Mouse (Mus musculus) ovary, adult 2 months (tissue): ENCODE measurements around the gene Sh3gl2. TPM values are rescaled to one million over a fixed set of nuclear protein-coding genes. Genes with fewer than 3 reads are reported as not detected.

Experiments
- polyA plus RNA-seq: library from polyadenylated mRNA; depleted of rRNA; stranded (reverse); fragments of >200 nt; gene quantifications from 2 replicates; pipeline ENCODE4 v1.2.3, GENCODE M21; 2012; rRNA removed

Gene Sh3gl2
- 5.5 TPM in 2 replicates for polyA plus RNA-seq

GRCm38 (mm10) chr4:85205071-85205635 is at the start of gene Sh3gl2:
Gene Sh3gl2 (plus strand): TSS chr4:85205126.

GRCm38 (mm10) chr4:85513792-85514191 is 308.9 kb downstream of the Sh3gl2 start, which contains the start of gene Adamtsl1:
Gene Adamtsl1 (plus strand): TSS chr4:85514172.

